Mouse (Mus musculus) yolk sac, embryonic 10.5 days (tissue): Measurements from ENCODE around the gene Ubxn4.
"Not testable (repeated sequence)": the region's sequence is repeated elsewhere in the genome, so short reads cannot be mapped to it uniquely, and the experiment has no call there.

Experiments
- DNase-seq: peaks from one replicate; pipeline ENCODE4 v3.0.0-alpha.2; 2017; ENCODE audit warnings: low spot score

Ubxn4 gene

GRCm38 (mm10) chr1:128243627-128243995, at the start of gene Ubxn4:
Ubxn4 (plus strand) TSS chr1:128243964.
- DNase-seq, result no peak

GRCm38 (mm10) chr1:128194011-128194410, 49.8 kb upstream of the Ubxn4 start:
- no peak for DNase-seq

- no peak for DNase-seq
These were observed 46.4 kb upstream of the Ubxn4 start for GRCm38 (mm10) chr1:128197353-128197752.

- no peak for DNase-seq
These were observed 30.5 kb upstream of the Ubxn4 start for GRCm38 (mm10) chr1:128213261-128213660.

- no peak for DNase-seq
These were observed 21.9 kb upstream of the Ubxn4 start for GRCm38 (mm10) chr1:128221886-128222285.

GRCm38 (mm10) chr1:128223304-128223703, 20.5 kb upstream of the Ubxn4 start:
- DNase-seq, result no peak

- no peak for DNase-seq
These were observed 8.6 kb upstream of the Ubxn4 start for GRCm38 (mm10) chr1:128235181-128235580.

GRCm38 (mm10) chr1:128243996-128244726, 397 bp downstream of the Ubxn4 start:
- peak; percentile 99 for DNase-seq

- peak; percentile 69 for DNase-seq
These were observed 1.1 kb downstream of the Ubxn4 start for GRCm38 (mm10) chr1:128244727-128245355.

- DNase-seq, result not testable (repeated sequence)
These were observed 23.3 kb downstream of the Ubxn4 start for GRCm38 (mm10) chr1:128267061-128267460.

GRCm38 (mm10) chr1:128270731-128271130, 27.0 kb downstream of the Ubxn4 start:
- no peak for DNase-seq

GRCm38 (mm10) chr1:128275908-128276307, 32.1 kb downstream of the Ubxn4 start:
- no peak for DNase-seq

- DNase-seq, result no peak
These were observed 34.8 kb downstream of the Ubxn4 start for GRCm38 (mm10) chr1:128278563-128278962.

- no peak for DNase-seq
These were observed 38.0 kb downstream of the Ubxn4 start for GRCm38 (mm10) chr1:128281753-128282152.

GRCm38 (mm10) chr1:128282924-128283323, 39.2 kb downstream of the Ubxn4 start:
- DNase-seq, result no peak

- DNase-seq, result no peak
These were observed 40.5 kb downstream of the Ubxn4 start for GRCm38 (mm10) chr1:128284157-128284690.

GRCm38 (mm10) chr1:128285136-128285535, 41.4 kb downstream of the Ubxn4 start:
- DNase-seq, result no peak

GRCm38 (mm10) chr1:128290295-128290694, 46.5 kb downstream of the Ubxn4 start:
- DNase-seq, result no peak

GRCm38 (mm10) chr1:128293524-128293923, 49.8 kb downstream of the Ubxn4 start:
- no peak for DNase-seq

GRCm38 (mm10) chr1:128295296-128295695, 51.5 kb downstream of the Ubxn4 start:
- no peak for DNase-seq

GRCm38 (mm10) chr1:128295717-128296528, 52.2 kb downstream of the Ubxn4 start:
- DNase-seq, result no peak

- DNase-seq, result no peak
These were observed 60.1 kb downstream of the Ubxn4 start for GRCm38 (mm10) chr1:128303900-128304299.

- no peak for DNase-seq
These were observed 65.3 kb downstream of the Ubxn4 start for GRCm38 (mm10) chr1:128309043-128309442.
